Mouse (Mus musculus): ENCODE measurements around the gene Anks1b.
A peak's percentile ranks its signal among the peaks of the same experiment; 100 is the strongest.

The Anks1b gene

GRCm38 (mm10) chr10:90852432-90852831 lies 979.1 kb downstream of the Anks1b start:
- DNase-seq (ENCODE audit: low read depth, low spot score): no peak

GRCm38 (mm10) chr10:90856668-90857067 lies 983.4 kb downstream of the Anks1b start:
- no peak for DNase-seq (ENCODE audit: low read depth, low spot score)

GRCm38 (mm10) chr10:90859665-90860523 lies 986.6 kb downstream of the Anks1b start:
- no peak for DNase-seq (ENCODE audit: low read depth, low spot score)

- no peak for DNase-seq (ENCODE audit: low read depth, low spot score)
Observed at GRCm38 (mm10) chr10:90863881-90864598, 990.7 kb downstream of the Anks1b start.

GRCm38 (mm10) chr10:90864599-90864889 lies 991.2 kb downstream of the Anks1b start:
- DNase-seq (ENCODE audit: low read depth, low spot score): no peak

GRCm38 (mm10) chr10:90873204-90873603 lies 999.9 kb downstream of the Anks1b start:
- no peak for DNase-seq (ENCODE audit: low read depth, low spot score)

- DNase-seq (ENCODE audit: low read depth, low spot score): no peak
Observed at GRCm38 (mm10) chr10:90874166-90874565, 1000.9 kb downstream of the Anks1b start.

GRCm38 (mm10) chr10:90880854-90881560 lies 1007.7 kb downstream of the Anks1b start:
- peak; percentile 41 for DNase-seq (ENCODE audit: low read depth, low spot score)

- no peak for DNase-seq (ENCODE audit: low read depth, low spot score)
Observed at GRCm38 (mm10) chr10:90889566-90889965, 1016.3 kb downstream of the Anks1b start.

GRCm38 (mm10) chr10:90892728-90893127 lies 1019.4 kb downstream of the Anks1b start:
- DNase-seq (ENCODE audit: low read depth, low spot score): no peak

GRCm38 (mm10) chr10:90897894-90898293 lies 1024.6 kb downstream of the Anks1b start:
- no peak for DNase-seq (ENCODE audit: low read depth, low spot score)

- no peak for DNase-seq (ENCODE audit: low read depth, low spot score)
Observed at GRCm38 (mm10) chr10:90904185-90904584, 1030.9 kb downstream of the Anks1b start.

GRCm38 (mm10) chr10:90907381-90907780 lies 1034.1 kb downstream of the Anks1b start:
- DNase-seq (ENCODE audit: low read depth, low spot score): no peak

GRCm38 (mm10) chr10:90923476-90923875 lies 1050.2 kb downstream of the Anks1b start:
- DNase-seq (ENCODE audit: low read depth, low spot score): no peak

GRCm38 (mm10) chr10:90933088-90933487 lies 1059.8 kb downstream of the Anks1b start:
- DNase-seq (ENCODE audit: low read depth, low spot score): no peak

- no peak for DNase-seq (ENCODE audit: low read depth, low spot score)
Observed at GRCm38 (mm10) chr10:90934678-90935077, 1061.4 kb downstream of the Anks1b start.

- no peak for DNase-seq (ENCODE audit: low read depth, low spot score)
Observed at GRCm38 (mm10) chr10:90937721-90938460, 1064.6 kb downstream of the Anks1b start.

GRCm38 (mm10) chr10:90940521-90941520 lies 1067.5 kb downstream of the Anks1b start:
- no peak for DNase-seq (ENCODE audit: low read depth, low spot score)

GRCm38 (mm10) chr10:90942001-90942700 lies 1068.8 kb downstream of the Anks1b start:
- DNase-seq (ENCODE audit: low read depth, low spot score): no peak

GRCm38 (mm10) chr10:90947043-90947442 lies 1073.7 kb downstream of the Anks1b start:
- DNase-seq (ENCODE audit: low read depth, low spot score): no peak
